Mouse (Mus musculus): ENCODE data around the gene Tmem11. TPM values are rescaled to one million over a fixed set of nuclear protein-coding genes. Genes with fewer than 3 reads are reported as not detected.

Tmem11 gene
- polyA plus RNA-seq, 1 experiment: 46.6 TPM

DNA sequence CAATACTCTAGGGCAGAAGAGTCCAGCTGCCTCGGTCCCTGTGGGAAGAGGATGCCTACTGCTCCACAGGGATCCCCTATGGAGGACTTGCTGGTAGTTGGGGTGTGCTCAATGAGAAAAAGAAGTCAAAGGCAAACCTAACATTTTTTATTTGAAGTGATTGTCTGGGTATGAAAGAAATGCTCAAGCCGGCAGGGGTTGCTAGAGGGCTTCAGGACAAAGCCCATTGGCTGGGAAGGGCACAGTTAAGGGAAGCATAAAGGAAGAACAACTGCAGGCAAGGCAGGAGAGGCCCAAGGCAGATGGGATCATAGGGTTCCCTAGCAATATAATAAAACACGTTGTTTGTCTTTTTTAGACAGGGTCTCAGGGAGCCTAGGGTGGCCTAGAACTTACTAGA lies 29.0 kb upstream of the Tmem11 start:
- Histone ChIP-seq H3K4me3 (ENCODE audit: low read depth, low read length) (no peak overlapping the region), H3K9me3 (replicated peaks; ENCODE audit: control insufficient read depth, insufficient read depth, low read length, poor library complexity, severe bottlenecking) (no peaks in the 10 kb centered on the region), H3K4me1 (ENCODE audit: control insufficient read depth, insufficient read depth, low read length) (no peaks in the 10 kb centered on the region), H3K36me3 (ENCODE audit: control insufficient read depth, insufficient read depth, low read length, poor library complexity, severe bottlenecking) (0 out of 2 replicates have a peak, but pooled peaks cover 2% of the 10 kb centered on the region), H3K9ac (ENCODE audit: low read depth, poor library complexity, severe bottlenecking) (no peak overlapping the region), H3K27me3 (ENCODE audit: control insufficient read depth, insufficient read depth, low read length, poor library complexity, severe bottlenecking) (no peaks in the 10 kb centered on the region), H3K27ac (ENCODE audit: insufficient read depth, low read length) (no peak overlapping the region)
- no peak for TF ChIP-seq POLR2A (IDR thresholded peaks at IDR 0.05; ENCODE audit: insufficient read depth, low read length)
- no peak for TF ChIP-seq CTCF (IDR thresholded peaks at IDR 0.05; ENCODE audit: low read depth, low read length)
- no peak for TF ChIP-seq EP300 (IDR thresholded peaks at IDR 0.05; ENCODE audit: insufficient read depth, low read depth, low read length)

- no peak for TF ChIP-seq POLR2A (IDR thresholded peaks at IDR 0.05; ENCODE audit: insufficient read depth, low read length)
- no peak for TF ChIP-seq CTCF (IDR thresholded peaks at IDR 0.05; ENCODE audit: low read depth, low read length)
- TF ChIP-seq EP300 (IDR thresholded peaks at IDR 0.05; ENCODE audit: insufficient read depth, low read depth, low read length): no peak
- Histone ChIP-seq H3K36me3 (ENCODE audit: control insufficient read depth, insufficient read depth, low read length, poor library complexity, severe bottlenecking) (0 out of 2 replicates have a peak, but pooled peaks cover 2% of the 10 kb centered on the region), H3K9me3 (replicated peaks; ENCODE audit: control insufficient read depth, insufficient read depth, low read length, poor library complexity, severe bottlenecking) (no peaks in the 10 kb centered on the region)
Measured at GRCm38 (mm10) chr11:60906449-60906848, 27.4 kb upstream of the Tmem11 start.

DNA sequence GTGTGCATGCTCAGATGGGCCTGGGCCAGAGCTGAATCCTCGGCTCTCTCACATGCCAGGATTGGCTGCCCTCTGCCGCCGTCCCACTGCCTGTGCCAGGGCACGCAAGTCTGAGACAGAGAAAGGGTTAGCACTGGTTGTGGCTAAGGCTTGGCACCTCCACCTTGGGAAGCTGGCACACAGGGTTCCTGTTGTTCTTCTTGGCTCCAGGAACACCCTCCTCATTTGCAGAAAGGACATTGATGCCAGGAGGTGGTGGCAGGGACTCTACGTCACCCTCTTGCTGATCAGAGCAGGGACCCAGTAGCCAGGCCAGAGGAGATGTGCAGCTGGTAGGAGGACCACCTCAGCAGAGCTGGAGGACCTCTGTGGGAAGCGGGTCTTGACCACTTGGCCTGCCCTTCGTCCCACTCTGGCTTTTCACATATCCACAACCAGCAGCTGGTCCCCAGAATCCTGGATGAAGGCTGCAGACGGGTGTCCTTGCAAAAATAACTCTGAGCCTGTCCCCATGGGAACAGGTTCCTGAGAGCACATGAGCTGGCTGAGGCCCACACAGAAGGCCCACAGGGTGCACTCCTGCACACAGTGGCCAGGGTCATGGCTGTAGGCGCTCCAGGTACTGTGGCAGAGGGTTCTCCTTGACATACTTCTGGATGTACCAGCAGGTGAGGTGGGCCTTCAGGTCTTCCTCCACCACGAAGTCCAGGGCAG lies 26.5 kb upstream of the Tmem11 start:
- no peak for TF ChIP-seq EP300 (IDR thresholded peaks at IDR 0.05; ENCODE audit: insufficient read depth, low read depth, low read length)
- no peak for TF ChIP-seq CTCF (IDR thresholded peaks at IDR 0.05; ENCODE audit: low read depth, low read length)
- TF ChIP-seq POLR2A (IDR thresholded peaks at IDR 0.05; ENCODE audit: insufficient read depth, low read length): no peak
- Histone ChIP-seq H3K9ac (ENCODE audit: low read depth, poor library complexity, severe bottlenecking) (no peak overlapping the region), H3K4me3 (ENCODE audit: low read depth, low read length) (no peak overlapping the region), H3K27ac (ENCODE audit: insufficient read depth, low read length) (no peak overlapping the region), H3K9me3 (replicated peaks; ENCODE audit: control insufficient read depth, insufficient read depth, low read length, poor library complexity, severe bottlenecking) (no peaks in the 10 kb centered on the region), H3K36me3 (ENCODE audit: control insufficient read depth, insufficient read depth, low read length, poor library complexity, severe bottlenecking) (0 out of 2 replicates have a peak, but pooled peaks cover 2% of the 10 kb centered on the region), H3K4me1 (ENCODE audit: control insufficient read depth, insufficient read depth, low read length) (no peaks in the 10 kb centered on the region), H3K27me3 (ENCODE audit: control insufficient read depth, insufficient read depth, low read length, poor library complexity, severe bottlenecking) (no peaks in the 10 kb centered on the region)

More at GRCm38 (mm10) chr11:60906449-60906848, 27.4 kb upstream of the Tmem11 start:
- Histone ChIP-seq H3K27ac (ENCODE audit: insufficient read depth, low read length) (no peak overlapping the region), H3K4me1 (ENCODE audit: control insufficient read depth, insufficient read depth, low read length) (no peaks in the 10 kb centered on the region), H3K9ac (ENCODE audit: low read depth, poor library complexity, severe bottlenecking) (no peak overlapping the region), H3K4me3 (ENCODE audit: low read depth, low read length) (no peak overlapping the region), H3K27me3 (ENCODE audit: control insufficient read depth, insufficient read depth, low read length, poor library complexity, severe bottlenecking) (no peaks in the 10 kb centered on the region)

GRCm38 (mm10) chr11:60903661-60904061 lies 24.6 kb upstream of the Tmem11 start:
- Histone ChIP-seq H3K9ac (ENCODE audit: low read depth, poor library complexity, severe bottlenecking) (no peak overlapping the region), H3K27me3 (ENCODE audit: control insufficient read depth, insufficient read depth, low read length, poor library complexity, severe bottlenecking) (no peaks in the 10 kb centered on the region), H3K4me3 (ENCODE audit: low read depth, low read length) (no peak overlapping the region), H3K9me3 (replicated peaks; ENCODE audit: control insufficient read depth, insufficient read depth, low read length, poor library complexity, severe bottlenecking) (no peaks in the 10 kb centered on the region), H3K36me3 (ENCODE audit: control insufficient read depth, insufficient read depth, low read length, poor library complexity, severe bottlenecking) (0 out of 2 replicates have a peak, but pooled peaks cover 2% of the 10 kb centered on the region), H3K4me1 (ENCODE audit: control insufficient read depth, insufficient read depth, low read length) (no peaks in the 10 kb centered on the region), H3K27ac (ENCODE audit: insufficient read depth, low read length) (no peak overlapping the region)
- TF ChIP-seq CTCF (IDR thresholded peaks at IDR 0.05; ENCODE audit: low read depth, low read length) (no peak), POLR2A (IDR thresholded peaks at IDR 0.05; ENCODE audit: insufficient read depth, low read length) (no peak), EP300 (IDR thresholded peaks at IDR 0.05; ENCODE audit: insufficient read depth, low read depth, low read length) (no peak)

DNA sequence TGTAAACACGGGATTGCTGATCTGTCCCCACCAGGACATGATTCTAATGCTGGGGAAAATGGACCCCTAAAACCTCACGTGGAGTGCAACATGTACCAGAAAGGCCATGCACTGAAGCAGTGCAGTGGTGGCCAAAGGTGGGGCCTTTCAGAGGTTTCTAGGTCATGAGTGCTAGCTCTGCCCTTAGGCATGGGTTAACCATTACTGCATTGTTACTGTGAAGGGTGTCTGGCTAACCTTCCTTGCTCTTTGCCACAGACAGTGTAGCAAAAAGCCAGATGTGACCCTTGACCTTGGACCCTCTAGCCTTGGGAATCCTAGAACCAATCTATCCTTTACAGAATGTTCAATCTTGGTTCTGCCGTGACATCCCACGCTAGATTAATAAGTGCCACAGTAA lies 23.4 kb upstream of the Tmem11 start:
- Histone ChIP-seq H3K36me3 (ENCODE audit: control insufficient read depth, insufficient read depth, low read length, poor library complexity, severe bottlenecking) (0 out of 2 replicates have a peak, but pooled peaks cover 2% of the 10 kb centered on the region), H3K4me1 (ENCODE audit: control insufficient read depth, insufficient read depth, low read length) (no peaks in the 10 kb centered on the region), H3K9me3 (replicated peaks; ENCODE audit: control insufficient read depth, insufficient read depth, low read length, poor library complexity, severe bottlenecking) (no peaks in the 10 kb centered on the region), H3K27me3 (ENCODE audit: control insufficient read depth, insufficient read depth, low read length, poor library complexity, severe bottlenecking) (no peaks in the 10 kb centered on the region), H3K27ac (ENCODE audit: insufficient read depth, low read length) (no peak overlapping the region), H3K4me3 (ENCODE audit: low read depth, low read length) (no peak overlapping the region), H3K9ac (ENCODE audit: low read depth, poor library complexity, severe bottlenecking) (no peak overlapping the region)
- TF ChIP-seq EP300 (IDR thresholded peaks at IDR 0.05; ENCODE audit: insufficient read depth, low read depth, low read length): no peak
- TF ChIP-seq POLR2A (IDR thresholded peaks at IDR 0.05; ENCODE audit: insufficient read depth, low read length): no peak
- TF ChIP-seq CTCF (IDR thresholded peaks at IDR 0.05; ENCODE audit: low read depth, low read length): no peak

DNA sequence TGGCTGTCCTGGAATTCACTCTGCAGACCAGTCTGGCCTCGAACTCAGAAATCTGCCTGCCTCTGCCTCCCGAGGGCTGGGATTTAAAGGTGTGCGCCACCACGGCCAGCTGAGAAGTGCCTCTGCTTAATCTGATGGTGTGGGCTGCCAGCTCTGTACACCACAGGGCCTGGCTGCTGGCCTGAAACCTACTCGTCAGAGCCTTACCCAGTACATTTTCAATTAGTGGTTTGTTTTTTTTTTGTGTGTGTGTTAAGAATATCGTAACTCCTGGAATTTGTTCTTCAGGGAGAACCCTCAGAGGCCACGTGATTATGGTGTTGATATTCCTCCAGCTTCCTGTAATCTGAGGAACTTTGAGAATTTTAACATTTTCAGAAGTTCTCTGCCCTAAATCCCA lies 22.9 kb upstream of the Tmem11 start:
- TF ChIP-seq CTCF (IDR thresholded peaks at IDR 0.05; ENCODE audit: low read depth, low read length) (no peak), EP300 (IDR thresholded peaks at IDR 0.05; ENCODE audit: insufficient read depth, low read depth, low read length) (no peak), POLR2A (IDR thresholded peaks at IDR 0.05; ENCODE audit: insufficient read depth, low read length) (no peak)
- no peak overlapping the region for H3K27ac ChIP-seq (ENCODE audit: insufficient read depth, low read length)
- H3K27me3 ChIP-seq (ENCODE audit: control insufficient read depth, insufficient read depth, low read length, poor library complexity, severe bottlenecking): no peaks in the 10 kb centered on the region
- H3K36me3 ChIP-seq (ENCODE audit: control insufficient read depth, insufficient read depth, low read length, poor library complexity, severe bottlenecking): 0 out of 2 replicates have a peak, but pooled peaks cover 2% of the 10 kb centered on the region
- no peaks in the 10 kb centered on the region for H3K4me1 ChIP-seq (ENCODE audit: control insufficient read depth, insufficient read depth, low read length)
- no peaks in the 10 kb centered on the region for H3K9me3 ChIP-seq (replicated peaks; ENCODE audit: control insufficient read depth, insufficient read depth, low read length, poor library complexity, severe bottlenecking)
- H3K9ac ChIP-seq (ENCODE audit: low read depth, poor library complexity, severe bottlenecking): no peak overlapping the region
- H3K4me3 ChIP-seq (ENCODE audit: low read depth, low read length): no peak overlapping the region
